Mouse (Mus musculus) granulocyte monocyte progenitor cell, adult 5-6 weeks (primary cell): ENCODE results near the gene Srsf9. TPM values are rescaled to one million over a fixed set of nuclear protein-coding genes. Genes with fewer than 3 reads are reported as not detected.

Source experiments
- ATAC-seq: replicated peaks from 2 replicates; pipeline ENCODE4 v1.8.0; 2016; ENCODE audit warnings: mild to moderate bottlenecking, moderate TSS enrichment, inconsistent platforms; ENCODE audit not compliant: poor library complexity, severe bottlenecking
- total RNA-seq, 2 experiments: library from RNA; stranded (forward) in 1 of 2; stranded (reverse) in 1 of 2; fragments of 200-712, 200-1000 nt in 1 of 2; fragments of >200 nt in 1 of 2; fragmentation: Nextera tagmentation in 1 of 2; gene quantifications; 2 replicates each; pipeline ENCODE4 v1.2.3; 2014 to 2017

Srsf9 gene
- total RNA-seq, 2 experiments from 2014 or later = 75.0 to 75.1 TPM

DNA sequence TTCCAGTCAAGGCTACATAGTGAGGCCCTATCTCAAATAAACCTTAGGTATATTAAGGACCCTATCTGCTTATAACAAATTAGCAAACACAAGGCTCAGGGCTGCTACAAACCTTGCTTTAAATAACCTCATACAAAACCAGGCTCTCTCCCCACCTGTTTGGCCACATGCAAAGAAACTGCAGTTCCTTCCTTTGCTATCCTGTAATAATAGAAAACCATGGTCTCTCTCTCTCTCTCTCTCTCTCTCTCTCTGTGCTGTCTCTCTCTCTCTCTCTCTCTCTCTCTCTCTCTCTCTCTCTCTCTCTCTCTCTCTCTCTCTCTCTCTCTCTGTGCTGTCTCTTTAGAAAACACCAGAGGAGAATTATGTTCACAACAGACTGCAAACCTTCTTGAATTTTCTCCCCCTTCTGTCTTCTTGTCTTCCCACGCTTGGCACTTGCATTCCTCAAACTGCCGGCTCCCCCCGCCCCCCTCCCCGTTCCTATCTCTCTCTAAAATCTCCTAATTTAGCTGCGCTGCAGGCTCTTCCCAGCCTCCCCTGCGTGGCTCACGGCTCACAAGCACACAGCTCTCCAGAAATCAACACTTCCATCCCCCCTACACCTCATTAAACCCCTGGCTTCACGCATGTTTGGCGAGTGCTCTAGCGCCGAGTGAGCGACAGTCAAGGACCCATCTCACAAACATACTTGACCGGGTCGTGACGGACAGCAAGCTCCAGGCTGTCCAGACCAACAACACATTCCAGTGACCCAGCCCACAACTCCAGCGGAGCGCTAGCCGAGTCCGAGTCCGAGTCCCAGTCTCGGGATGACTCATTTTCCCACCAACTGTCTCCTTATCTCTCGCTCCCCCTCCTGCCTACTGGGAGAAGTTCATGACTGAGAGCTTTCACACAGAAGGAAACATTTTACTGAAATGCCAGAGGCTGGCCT, 7.7 kb upstream of the Srsf9 start:
- ATAC-seq = peak; percentile 97

DNA sequence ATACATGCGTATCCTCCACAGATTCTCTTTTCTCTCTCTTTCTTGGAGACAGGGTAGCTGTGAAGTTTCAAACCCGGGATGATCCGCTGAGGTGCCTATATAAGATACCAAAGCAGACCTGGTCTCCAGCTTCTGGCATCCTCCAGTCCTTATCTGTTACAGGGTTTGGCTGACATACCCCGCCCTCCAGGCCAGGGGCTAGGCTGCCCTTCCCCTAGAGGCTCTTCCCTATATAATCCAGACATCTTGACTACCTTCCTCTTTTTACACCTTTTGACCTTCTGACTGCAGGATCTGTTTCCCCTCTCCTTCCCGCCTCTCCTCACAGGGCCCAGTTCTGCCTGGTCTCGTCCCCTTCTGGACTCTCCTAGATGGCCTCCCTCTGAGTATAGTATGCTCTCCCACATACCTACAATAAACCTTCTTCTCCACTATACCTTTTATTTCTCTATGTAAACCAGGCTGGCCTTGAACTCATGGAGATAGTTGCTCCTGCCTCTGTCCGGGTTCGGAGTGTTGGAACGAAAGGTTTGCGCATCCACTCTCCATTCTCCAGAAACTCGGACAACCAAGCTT, 633 bp upstream of the Srsf9 start:
- peak; percentile 51 for ATAC-seq

DNA sequence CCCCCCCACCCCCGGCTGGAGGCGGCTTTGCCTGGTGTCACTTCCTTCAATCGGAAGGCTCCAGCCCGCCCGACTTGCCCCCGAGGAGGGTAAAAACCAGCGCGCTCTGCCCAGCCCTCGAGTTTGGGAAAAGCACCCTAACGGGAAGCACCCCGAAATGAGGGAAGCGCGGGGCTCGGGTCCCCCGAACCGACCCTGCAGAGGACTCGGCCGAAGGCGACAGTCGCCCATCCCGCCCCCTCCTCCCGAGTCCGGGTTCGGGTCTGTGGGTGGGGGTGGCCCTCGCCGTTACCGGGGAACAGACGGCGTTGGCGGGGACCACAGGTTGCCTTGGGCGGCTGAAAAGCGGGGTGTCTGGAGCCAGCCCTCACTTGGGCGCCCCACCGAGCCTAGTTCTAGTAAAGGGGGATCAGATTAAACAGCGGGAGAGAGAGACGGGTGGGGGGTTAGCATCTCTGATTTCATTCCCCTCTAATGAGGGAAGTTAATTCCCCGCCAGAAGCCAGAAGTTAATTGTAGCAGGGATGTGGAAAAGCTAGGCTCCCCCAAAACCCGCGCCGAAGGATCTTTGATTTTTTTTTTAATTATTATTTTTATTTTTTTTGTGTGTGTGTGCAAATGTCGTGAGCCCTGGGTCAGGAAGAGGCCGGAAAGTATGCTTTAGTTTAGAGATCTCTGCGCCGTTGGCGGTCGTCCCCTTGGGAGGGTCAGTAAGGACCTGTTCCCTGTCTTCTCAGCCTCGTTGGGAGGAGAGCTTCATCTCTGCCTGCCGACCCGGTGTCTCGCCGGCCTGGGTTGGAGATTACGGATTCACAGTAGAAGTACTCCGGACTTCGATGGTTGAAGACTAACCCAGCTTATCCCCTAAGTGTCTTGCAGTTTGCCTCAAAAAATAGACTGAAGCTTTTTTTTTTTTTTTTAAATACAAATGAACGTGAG, 902 bp downstream of the Srsf9 start:
- ATAC-seq = 0 out of 2 replicates have a peak, but pooled peaks have one; percentile 26

DNA sequence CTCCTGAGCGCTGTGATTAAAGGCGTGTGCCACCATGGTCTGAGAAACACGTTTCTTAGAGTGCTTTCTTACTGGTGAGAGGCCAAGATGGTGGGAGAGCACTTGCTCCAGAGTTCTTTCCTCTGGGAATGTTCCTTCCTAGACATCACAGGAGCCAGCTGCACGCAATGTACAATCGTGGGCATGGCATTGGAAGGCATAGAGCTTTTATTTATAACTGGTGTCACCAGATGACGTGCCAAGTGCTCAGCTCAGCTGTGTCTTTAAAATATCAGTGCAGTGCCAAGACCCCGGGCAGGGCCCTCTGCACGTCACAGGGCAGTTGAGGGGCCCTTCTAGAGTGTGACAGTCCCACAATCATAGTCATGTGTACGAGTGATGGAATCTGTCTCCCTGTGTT, 4.0 kb downstream of the Srsf9 start:
- no peak for ATAC-seq

DNA sequence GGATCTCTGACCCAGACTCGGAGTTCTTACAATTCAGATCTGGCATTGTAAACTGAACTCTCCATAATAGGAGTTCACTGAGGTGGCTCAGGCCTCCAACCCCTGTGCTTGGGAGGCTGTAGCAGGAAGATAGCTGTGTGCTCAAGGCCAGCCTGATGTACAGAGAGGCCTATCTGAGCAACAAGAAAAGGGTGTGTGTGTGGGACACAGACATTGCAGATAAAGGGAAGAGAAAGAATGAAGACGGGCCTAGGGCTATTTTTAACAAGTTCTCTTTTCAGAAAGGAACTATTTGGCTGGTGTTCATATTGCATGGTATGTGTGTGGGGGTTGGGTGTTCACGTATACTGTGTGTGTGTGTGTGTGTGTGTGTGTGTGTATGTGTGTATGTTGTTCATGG, 6.6 kb downstream of the Srsf9 start:
- peak; percentile 47 for ATAC-seq

DNA sequence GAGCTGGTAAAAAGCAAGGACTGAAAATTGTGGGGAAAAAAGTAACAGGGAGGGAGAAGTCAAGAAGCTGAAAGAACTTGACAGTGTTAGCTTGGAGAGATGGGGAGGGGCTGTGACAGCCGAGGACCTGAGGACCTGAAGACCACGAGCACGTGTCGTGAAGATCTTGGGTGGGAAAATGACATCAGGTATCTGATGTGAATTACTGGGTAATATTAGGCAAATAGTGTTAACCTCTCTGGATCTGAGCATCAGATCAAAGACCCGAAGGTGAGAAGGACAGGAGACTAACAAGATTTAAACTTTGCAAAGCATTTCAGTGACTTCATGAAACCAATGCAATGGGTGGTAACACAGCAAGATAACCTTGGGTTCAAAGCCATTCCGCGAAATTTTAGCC, 13.0 kb downstream of the Srsf9 start:
- no peak for ATAC-seq

DNA sequence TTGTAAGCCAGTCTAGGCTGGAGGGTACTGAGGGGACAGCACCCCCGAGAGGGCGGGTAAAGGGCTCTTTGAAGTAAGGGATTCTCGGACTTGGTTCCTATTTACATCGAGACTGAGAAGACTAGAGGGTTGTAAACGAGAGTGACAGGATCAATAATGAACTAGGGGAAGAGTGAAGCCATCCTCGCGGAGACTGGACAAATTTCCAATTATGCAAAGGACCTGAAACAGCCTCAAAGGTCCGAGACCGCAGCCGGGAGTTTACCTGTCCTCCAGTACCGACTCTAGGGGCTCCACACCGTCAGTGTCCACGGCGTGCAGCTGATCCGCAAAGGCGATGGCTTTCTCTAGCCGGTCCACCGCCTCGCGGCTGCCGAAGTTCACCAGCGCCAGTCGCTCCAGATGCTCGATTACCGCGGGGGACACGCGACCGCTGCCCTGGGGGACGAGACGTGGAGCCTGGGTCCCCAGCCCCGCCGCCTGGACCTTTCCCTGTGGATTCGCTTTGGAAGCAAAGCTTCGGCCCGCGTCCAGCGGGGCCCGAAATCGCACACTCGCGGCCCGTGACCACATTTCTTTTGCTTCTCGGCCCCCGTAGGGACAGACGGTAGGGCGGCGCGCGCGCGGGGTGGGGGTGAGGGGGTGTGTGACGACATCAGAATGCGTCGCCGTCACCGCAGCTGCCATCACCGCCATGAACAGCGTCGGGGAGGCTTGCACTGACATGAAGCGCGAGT, 13.8 kb downstream of the Srsf9 start, which contains the start of the genes Gatc and Triap1:
Gene Gatc (minus strand): TSS at position 602 of the 737 bp plus-strand sequence.
Gene Triap1 (plus strand): TSS at position 649 of the 737 bp plus-strand sequence.
- peak; percentile 95 for ATAC-seq

DNA sequence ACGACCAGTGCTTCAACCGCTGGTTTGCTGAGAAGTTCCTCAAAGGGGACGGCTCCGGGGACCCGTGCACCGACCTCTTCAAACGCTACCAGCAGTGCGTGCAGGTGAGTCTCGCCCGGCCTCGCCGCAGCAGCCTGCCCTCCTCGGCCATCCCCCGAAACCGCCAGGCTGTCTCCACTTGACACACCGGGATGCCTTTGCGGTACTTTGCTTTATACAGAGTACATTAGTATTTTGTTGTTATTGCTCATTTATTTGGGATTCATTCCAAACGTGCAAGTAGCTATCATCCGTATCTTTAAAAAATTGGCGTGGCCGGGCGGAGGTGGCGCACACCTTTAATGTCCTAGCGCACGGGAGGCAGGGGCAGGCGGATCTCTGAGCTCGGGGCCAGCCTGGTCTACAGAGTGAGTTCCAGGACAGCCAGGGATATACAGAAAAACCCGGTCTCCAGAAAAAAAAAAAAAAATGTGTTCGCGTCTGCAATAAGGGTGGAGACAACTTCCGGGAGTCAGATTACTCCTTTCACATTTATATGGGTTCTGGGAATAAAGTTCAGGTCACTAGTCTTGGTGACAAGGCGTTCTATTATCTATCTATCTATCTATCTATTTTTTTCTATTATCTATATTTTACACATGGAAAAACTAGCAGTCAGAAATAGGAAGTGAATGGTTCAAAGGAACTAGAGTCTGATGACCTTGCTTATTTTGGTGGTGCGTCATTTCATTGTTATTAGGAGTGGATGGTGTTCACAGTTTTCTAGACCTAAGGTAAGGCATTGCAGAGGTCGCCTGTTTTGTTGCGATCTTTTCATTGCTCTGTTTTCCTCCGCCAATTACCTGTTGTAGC, 14.6 kb downstream of the Srsf9 start:
- no peak for ATAC-seq

DNA sequence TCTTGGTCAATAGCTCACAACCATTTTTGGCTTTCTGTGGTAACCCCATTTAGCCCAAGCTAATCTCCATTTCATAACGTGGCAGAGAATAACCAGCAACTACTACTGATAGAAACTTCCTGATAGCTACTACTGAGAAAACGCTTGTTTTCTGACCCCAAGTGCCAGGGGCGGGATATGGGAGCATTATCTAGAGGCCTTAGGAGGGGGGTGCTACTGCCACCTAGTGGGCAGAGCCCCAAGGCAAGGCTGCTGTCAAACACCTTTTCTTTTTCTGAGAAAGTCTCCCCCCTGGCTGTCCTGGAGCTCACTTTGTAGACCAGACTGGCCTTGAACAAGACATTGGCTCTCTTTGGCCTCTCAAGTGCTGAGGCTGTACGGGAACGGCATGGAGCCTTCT, 20.6 kb downstream of the Srsf9 start:
- ATAC-seq = peak; percentile 70

DNA sequence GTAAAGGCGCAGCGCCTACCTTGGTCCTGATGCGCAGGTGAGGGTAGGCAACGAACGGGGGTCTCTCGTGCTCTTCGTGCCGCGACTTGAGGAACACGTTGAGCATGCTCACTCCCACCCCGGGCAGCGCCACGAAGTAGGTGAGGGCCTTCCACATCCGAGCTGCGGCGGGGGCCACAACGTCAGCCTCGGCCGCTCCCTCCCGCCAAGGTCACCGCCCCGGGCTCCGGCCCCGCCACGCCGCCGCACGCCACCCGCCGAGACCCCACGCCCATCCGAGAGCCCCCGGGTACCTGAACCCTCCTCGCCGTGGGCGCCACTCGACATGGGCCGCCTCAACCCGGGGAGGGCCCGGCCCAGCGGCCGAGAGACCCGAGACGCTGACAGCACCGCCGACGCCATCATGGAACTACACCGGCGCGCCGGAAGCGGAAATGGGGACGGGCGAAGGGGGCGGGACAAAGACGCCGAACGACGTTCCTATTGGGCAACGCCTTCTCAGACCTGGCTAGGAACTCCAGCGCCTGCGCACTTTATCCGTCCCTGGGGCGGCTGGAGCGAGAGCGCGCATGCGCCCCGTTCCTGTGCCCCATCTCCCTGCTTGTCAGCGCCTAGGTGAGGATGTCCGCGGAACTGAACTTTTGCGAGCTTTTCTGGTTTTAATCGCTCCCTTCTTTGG, 21.7 kb downstream of the Srsf9 start, which contains the start of gene Cox6a1:
Gene Cox6a1 (minus strand): TSS at position 436 of the 679 bp plus-strand sequence.
- ATAC-seq = peak; percentile 91

DNA sequence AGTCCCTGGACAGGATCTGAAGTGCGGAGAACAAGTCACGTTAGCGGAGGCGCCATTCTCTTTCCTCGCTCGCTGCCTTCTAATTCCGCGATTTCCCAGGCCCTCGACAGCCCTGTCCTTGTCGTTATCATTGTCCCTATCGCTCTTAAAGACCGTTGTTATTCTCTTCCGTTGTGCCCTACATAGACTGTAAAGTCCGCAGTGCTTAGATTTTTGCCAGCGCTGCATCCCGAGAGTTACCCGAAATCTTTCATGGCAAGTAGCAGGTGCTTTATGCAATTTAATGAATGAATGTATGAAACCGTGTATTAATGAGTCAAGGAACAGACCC, 22.2 kb downstream of the Srsf9 start:
- peak; percentile 4; the same call in 1 of the 2 replicates for ATAC-seq

DNA sequence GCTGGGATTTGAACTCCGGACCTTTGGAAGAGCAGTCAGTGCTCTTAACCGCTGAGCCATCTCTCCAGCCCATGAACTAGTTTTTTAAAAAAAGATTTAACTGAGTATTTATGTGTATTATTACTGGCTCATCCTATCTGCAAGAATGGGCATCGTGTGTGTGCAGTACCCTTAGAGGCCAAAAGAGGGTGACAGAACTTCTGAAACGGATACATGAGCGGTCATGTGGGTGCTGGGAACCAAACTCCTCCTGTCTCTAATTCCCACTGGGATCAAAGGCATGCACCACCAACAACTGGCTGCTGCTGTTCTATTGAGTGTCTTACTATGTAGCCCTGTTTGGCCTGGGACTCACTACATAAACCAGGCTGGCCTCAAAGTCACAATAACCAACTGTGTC, 24.4 kb downstream of the Srsf9 start:
- no peak for ATAC-seq

DNA sequence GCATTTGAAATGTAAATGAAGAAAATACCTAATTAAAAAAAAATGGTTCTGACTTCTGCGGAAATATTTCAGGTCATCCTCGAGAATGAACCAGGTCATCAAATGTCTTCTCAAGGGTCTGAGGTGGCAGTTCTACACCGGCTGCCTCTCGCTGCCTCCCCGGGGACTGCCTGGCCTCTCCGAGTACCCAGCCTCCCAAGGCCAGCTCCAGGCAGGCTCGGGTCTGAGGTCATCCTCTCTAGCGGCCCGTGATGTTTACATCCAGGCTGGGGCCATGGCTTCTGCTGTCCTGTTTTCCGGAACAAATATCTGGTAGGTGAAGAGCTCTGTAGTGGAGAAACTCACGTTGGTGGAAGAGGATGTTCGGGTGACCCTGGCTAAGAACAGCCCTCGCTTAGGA, 28.1 kb downstream of the Srsf9 start:
- no peak for ATAC-seq

DNA sequence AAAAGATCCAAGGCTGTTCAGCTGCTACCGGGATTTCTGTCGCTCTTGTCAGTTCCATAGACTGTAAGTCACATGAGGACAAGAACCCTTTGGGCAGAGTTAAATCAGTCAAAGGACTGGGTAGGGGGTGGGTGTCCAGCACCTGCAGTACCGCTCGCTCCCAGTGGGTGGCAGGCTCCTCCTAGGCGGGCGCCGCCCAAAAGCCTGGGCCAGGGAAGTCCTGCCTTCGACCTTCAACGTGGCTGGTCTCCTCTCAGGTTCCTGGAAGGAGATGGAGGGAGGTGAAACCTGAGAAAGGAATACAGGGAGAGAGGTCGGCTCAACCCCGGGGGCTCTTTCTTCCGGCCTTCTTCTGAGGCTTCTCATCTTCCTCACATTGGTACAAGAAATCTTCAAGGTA, 31.9 kb downstream of the Srsf9 start:
- ATAC-seq = peak; percentile 96

DNA sequence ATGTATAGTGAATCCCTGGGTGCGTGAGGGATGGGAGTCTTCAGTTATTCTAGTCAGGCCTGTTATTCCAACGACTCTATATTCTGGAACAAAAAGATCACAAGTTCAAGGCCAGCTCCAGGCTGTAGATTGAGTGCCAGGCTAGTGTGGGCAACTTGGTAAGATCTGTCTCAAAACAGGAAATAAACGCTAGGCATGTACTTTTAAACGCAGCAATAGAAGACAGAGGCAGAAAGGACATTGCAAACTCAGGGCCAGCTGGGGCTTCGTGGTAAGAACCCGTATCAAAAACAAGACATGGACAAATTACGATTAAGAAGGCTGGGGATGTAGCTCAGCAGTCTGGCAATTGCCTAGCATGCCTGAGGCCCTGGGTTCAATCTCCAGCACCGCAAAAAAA, 32.5 kb downstream of the Srsf9 start:
- ATAC-seq = no peak

DNA sequence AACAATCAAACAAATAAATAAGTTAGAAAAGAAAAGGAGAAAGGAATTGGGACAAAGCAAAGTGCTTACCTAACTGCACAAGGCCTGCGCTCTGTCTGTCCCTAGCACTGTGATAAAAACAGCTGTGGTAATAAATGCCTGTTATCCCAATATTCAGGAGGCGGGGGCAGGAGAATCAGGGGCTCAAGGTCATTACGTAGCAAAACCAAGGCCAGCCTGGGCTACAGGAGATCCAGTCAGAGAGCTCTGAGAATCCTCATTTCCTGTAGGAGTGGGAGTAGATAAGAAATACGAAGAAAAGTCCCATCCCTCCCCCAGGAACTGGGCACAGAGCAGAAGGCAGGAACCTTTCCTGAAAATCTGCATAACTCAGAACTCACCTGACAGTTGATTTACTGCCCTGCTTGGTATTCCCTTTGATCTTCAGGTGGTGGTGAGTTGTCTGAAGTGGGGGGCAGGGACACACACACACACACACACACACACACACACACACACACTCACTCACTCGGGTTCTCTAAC, 32.9 kb downstream of the Srsf9 start:
- ATAC-seq = no peak

DNA sequence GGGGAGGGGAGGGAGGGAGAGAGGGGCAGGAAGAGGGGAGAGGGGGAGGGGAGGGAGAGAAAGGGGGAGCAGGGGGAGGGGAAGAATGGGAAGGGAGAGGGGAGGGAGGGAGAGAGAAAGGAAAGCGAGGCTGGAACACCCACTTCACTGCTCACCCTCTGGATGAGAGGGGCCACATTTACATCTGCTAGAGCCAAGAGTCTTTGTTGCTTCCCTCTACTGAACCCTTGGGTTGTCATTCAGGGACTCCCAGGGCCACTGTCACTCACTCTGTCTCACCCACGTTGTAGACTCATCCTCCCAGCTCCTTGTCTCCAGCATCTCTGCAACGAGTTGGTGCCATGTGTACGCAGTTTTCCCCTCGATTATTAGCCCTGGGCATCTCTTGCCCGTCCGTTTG, 35.2 kb downstream of the Srsf9 start:
- ATAC-seq = no peak
